Mouse (Mus musculus) kidney, postnatal 0 days (tissue): ENCODE measurements around the gene Adgrl3. TPM values are rescaled to one million over a fixed set of nuclear protein-coding genes. Genes with fewer than 3 reads are reported as not detected.

ENCODE experiments used
- ATAC-seq: fragments of 200-750 bp; cut with Nextera tagmentation; replicated peaks from 2 replicates; pipeline ENCODE4 v1.8.0; 2017; ENCODE audit warnings: low read depth, moderate number of reproducible peaks, moderate TSS enrichment, moderate library complexity; ENCODE audit not compliant: low FRiP score
- DNase-seq: peaks from one replicate; pipeline ENCODE4 v3.0.0-alpha.2; 2016; ENCODE audit warnings: low spot score
- H3K27ac ChIP-seq: fragments of 300-500 bp; sonication (generic); 2 replicates; pipeline ENCODE4 v1.5.1; 2014; ENCODE audit warnings: mild to moderate bottlenecking
- H3K27me3 ChIP-seq: fragments of 300-500 bp; sonication (generic); 2 replicates; pipeline ENCODE4 v1.6.1; 2014; ENCODE audit warnings: low read length, mixed read lengths; ENCODE audit not compliant: insufficient read depth
- H3K36me3 ChIP-seq: fragments of 300-500 bp; sonication (generic); 2 replicates; pipeline ENCODE4 v1.6.1; 2014; ENCODE audit warnings: low read length, mixed read lengths; ENCODE audit not compliant: insufficient read depth
- H3K4me1 ChIP-seq: fragments of 300-500 bp; sonication (generic); replicated peaks from 2 replicates; pipeline ENCODE4 v1.6.1; 2014; ENCODE audit warnings: antibody characterized with exemption, low read length, mixed read lengths; ENCODE audit not compliant: insufficient read depth
- H3K4me2 ChIP-seq: fragments of 300-500 bp; sonication (generic); 2 replicates; pipeline ENCODE4 v1.6.1; 2014; ENCODE audit warnings: mild to moderate bottlenecking, low read length, moderate library complexity, mixed read lengths
- H3K4me3 ChIP-seq: fragments of 300-500 bp; sonication (generic); replicated peaks from 2 replicates; pipeline ENCODE4 v1.5.1; 2014; ENCODE audit warnings: low read depth, low read length
- H3K9ac ChIP-seq: fragments of 300-500 bp; sonication (generic); 2 replicates; pipeline ENCODE4 v1.6.1; 2014; ENCODE audit warnings: low read depth, low read length
- H3K9me3 ChIP-seq: fragments of 300-500 bp; sonication (generic); replicated peaks from 2 replicates; pipeline ENCODE4 v1.6.1; 2016; ENCODE audit warnings: low read length, inconsistent platforms, mixed read lengths
- CTCF ChIP-seq: IDR thresholded peaks from 2 replicates; pipeline ENCODE4 v1.5.1; 2016; ENCODE audit warnings: antibody characterized with exemption, low read depth, mild to moderate bottlenecking, moderate library complexity
- WGBS: fragments of 180-500 bp; shearing (Covaris S2); extraction: QIAGEN DNeasy Blood & Tissue Kit; methylation state at CpG from one replicate; pipeline ENCODE4 v1.1.7; 2014; 5-methylcytosine and 5-hydroxymethylcytosine counted together
- polyA plus RNA-seq: library from polyadenylated mRNA; unstranded; fragments of >200 nt; fragmentation: Nextera tagmentation; extraction: Ambion mirVana; gene quantifications from 2 replicates; pipeline ENCODE4 v1.2.1, GENCODE M21; 2015

Gene Adgrl3
- polyA plus RNA-seq, 1 experiment from 2014 or later: 8.8 TPM

DNA sequence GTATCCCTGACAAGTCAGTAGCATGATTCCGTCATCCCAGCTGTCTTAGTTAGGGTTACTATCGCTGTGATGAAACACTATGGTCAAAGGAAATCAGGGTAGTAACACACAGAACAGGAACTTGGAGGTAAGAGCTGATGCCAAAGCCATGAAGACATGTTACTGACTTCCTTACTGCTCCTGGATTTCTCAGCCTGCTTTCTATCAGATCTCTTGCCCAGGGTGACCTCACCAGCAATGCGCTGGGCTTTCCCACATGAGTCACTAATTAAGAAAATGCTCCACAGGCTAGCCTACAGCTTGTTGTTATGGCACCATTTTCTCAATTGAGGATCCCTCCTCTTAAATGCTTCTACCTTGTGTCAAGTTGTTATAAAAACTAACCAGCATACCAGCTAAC, 481.1 kb downstream of the Adgrl3 start:
- H3K4me2 ChIP-seq: no peak overlapping the region
- H3K36me3 ChIP-seq: no peaks in the 10 kb centered on the region
- TF ChIP-seq CTCF: no peak
- no peak overlapping the region for H3K9ac ChIP-seq
- no peak overlapping the region for H3K4me3 ChIP-seq
- no peak overlapping the region for H3K27ac ChIP-seq
- DNase-seq (no peak), ATAC-seq (no peak)
- no peaks in the 10 kb centered on the region for H3K9me3 ChIP-seq
- H3K4me1 ChIP-seq: no peaks in the 10 kb centered on the region
- WGBS: 90% methylated on average over 3 of the region's 3 CpGs
- H3K27me3 ChIP-seq: no peaks in the 10 kb centered on the region

DNA sequence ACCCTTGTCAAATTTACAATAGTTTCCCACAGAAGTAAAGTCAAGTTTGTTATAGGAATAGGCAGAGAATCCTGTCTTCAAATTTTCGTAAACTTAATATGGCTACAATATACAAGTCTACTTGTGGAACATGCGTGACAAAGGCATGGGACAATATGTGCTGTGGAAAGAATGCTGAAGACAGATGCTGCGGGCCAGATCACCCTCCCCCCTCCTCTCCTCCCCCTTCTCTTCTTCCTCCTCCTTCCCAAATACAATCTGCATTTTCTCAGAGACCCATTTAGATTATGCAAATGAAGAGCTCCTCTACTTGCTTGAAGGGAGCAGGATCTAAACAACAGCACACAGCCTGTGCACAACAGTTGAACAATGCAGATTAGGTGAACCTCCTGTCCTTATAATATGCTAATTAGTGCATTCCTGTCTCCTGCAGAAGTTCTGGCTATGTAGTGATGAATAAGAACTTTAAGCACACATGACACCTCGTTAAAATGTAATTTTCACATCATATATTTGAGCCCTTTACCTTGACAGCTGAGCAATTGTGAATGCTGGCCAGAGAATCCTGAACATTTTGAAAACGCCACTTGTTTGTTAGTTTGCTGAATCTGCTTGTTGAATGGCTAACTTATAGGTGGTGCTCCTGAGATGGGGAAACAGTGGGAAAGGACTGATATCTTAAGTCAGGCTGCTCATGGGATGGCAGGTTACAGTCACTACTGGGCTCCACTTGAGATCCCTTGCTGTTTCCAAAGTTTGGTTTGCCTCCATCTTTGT, 499.0 kb downstream of the Adgrl3 start:
- Histone ChIP-seq H3K9ac (no peak overlapping the region), H3K27me3 (no peaks in the 10 kb centered on the region), H3K27ac (peak overlapping the region; percentile 36; the same call in 1 of the 2 replicates), H3K4me1 (no peaks in the 10 kb centered on the region), H3K9me3 (no peaks in the 10 kb centered on the region), H3K36me3 (no peaks in the 10 kb centered on the region), H3K4me3 (no peak overlapping the region), H3K4me2 (peak overlapping the region; percentile 23)
- WGBS: 60% methylated on average over 5 of the region's 5 CpGs
- ATAC-seq: no peak
- TF ChIP-seq CTCF: no peak
- DNase-seq: no peak

DNA sequence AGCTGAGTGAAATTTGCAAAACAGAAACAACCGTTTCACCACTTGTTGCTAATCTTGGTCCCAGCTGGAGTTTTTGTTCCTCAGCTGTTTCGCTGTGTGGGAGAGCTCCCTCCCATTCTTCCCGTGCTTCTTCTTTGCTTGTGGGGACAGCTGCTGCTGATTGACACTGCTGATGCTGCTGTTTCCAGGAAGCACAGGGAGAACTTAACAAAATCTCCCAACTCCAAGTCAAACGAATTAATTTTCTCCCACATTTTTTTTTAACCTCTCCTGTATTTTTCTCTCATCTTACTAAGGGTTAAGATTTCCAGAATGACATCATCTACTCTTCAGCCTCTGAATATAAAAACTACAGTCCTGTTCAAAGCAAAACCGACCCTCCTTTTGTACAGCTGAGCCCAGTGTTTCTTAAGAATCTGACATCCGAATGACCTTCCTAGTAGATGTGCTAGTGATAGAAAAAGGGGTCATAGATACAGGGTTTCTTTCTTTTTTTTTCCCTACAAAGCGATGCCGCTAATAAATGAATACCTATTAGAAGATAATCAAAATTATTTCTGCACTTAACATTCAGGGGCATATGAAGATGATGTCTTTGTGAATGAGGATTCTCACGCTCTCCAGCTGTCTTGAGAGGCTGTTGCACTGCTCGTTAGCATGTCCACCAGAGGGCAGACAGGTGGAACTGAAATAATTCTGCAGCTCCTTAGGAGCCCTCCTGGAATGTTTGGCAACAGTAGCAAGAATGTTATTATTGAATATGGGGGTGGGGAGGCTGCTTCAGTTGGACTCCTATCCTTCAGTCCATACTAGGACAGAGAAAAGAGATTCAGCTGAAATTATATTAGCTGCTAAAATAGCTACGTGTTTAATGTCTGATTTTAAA, 499.8 kb downstream of the Adgrl3 start:
- Histone ChIP-seq H3K36me3 (no peaks in the 10 kb centered on the region), H3K9ac (no peak overlapping the region), H3K4me1 (no peaks in the 10 kb centered on the region), H3K27me3 (no peaks in the 10 kb centered on the region), H3K27ac (peak overlapping the region; percentile 36; the same call in 1 of the 2 replicates), H3K4me2 (peak overlapping the region; percentile 23), H3K4me3 (no peak overlapping the region), H3K9me3 (no peaks in the 10 kb centered on the region)
- ATAC-seq (peak; percentile 66; the same call in 1 of the 2 replicates), DNase-seq (peak; percentile 69)
- WGBS: 31% methylated on average over 11 of the region's 11 CpGs
- peak; percentile 76 for TF ChIP-seq CTCF

DNA sequence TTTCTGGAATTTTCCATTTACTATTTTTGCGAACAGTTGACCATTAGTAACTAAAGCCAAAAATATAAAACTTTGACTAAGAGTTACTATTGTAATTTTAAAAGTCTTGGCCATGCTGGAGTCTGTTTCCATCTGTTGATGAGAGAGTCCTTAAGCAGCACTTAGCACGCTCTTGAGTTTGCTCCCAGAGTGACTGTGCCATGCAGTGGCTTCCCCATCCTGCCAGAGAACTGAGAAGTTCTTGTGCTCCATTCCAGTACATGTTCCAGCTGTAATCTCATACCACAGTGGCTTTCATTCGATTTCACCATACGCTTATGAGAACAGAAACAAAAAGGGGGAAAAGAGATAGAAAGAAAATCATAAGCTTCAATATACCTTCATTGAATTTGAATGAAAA, 502.8 kb downstream of the Adgrl3 start:
- H3K27ac ChIP-seq: no peak overlapping the region
- no peak overlapping the region for H3K4me2 ChIP-seq
- no peak overlapping the region for H3K4me3 ChIP-seq
- no peaks in the 10 kb centered on the region for H3K36me3 ChIP-seq
- WGBS: 89% methylated on average over 4 of the region's 4 CpGs
- DNase-seq: no peak
- no peaks in the 10 kb centered on the region for H3K27me3 ChIP-seq
- no peaks in the 10 kb centered on the region for H3K4me1 ChIP-seq
- no peaks in the 10 kb centered on the region for H3K9me3 ChIP-seq
- no peak for TF ChIP-seq CTCF
- H3K9ac ChIP-seq: no peak overlapping the region
- ATAC-seq: no peak

DNA sequence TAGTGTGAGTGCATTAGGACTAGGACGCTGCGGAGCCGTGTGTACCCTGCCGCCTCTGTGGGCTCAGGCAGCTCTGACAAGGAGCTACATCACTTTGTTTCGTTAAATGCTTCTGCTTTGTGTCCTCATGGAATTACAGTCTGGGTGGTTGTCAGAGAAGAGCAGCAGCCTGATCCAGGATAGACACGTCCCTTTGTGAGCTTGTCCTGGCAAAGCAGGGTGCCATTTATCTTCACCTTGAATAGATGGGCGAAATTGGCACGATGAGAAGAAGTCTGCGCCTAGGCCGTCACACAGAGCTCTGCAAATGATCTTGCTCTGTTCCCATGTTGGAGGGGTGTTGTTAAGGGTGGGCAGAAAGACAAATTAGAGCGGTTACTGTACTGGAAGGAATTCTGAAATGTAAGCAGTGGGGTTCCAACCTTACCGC, 504.6 kb downstream of the Adgrl3 start:
- H3K27ac ChIP-seq: no peak overlapping the region
- WGBS: 93% methylated on average over 12 of the region's 12 CpGs
- H3K4me3 ChIP-seq: no peak overlapping the region
- no peak overlapping the region for H3K4me2 ChIP-seq
- no peak for TF ChIP-seq CTCF
- H3K36me3 ChIP-seq: no peaks in the 10 kb centered on the region
- H3K9me3 ChIP-seq: no peaks in the 10 kb centered on the region
- H3K4me1 ChIP-seq: no peaks in the 10 kb centered on the region
- no peak for DNase-seq
- no peaks in the 10 kb centered on the region for H3K27me3 ChIP-seq
- H3K9ac ChIP-seq: no peak overlapping the region
- ATAC-seq: no peak

DNA sequence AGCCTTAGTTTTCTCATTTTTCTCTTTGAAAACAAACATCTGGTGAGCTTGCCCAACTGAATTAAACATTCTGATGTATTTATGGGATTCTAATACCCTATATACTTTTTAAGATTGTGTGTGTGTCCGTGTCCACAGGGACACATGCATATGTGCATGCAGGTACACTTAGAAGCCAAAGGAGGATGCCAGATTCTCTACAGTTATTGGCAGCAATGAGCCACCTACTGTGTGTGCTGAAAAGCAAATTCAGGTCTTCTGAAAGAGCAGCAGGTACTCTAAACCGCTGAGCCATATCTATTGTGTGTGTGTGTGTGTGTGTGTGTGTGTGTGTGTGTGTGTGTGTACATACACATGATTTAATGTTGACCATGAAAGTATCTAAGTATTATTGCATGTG, 505.4 kb downstream of the Adgrl3 start:
- ATAC-seq: no peak
- no peaks in the 10 kb centered on the region for H3K36me3 ChIP-seq
- no peaks in the 10 kb centered on the region for H3K9me3 ChIP-seq
- 91% methylated on average over 2 of the region's 2 CpGs for WGBS
- H3K4me1 ChIP-seq: no peaks in the 10 kb centered on the region
- no peak overlapping the region for H3K4me2 ChIP-seq
- no peak for DNase-seq
- no peak for TF ChIP-seq CTCF
- no peak overlapping the region for H3K9ac ChIP-seq
- no peaks in the 10 kb centered on the region for H3K27me3 ChIP-seq
- H3K4me3 ChIP-seq: no peak overlapping the region
- no peak overlapping the region for H3K27ac ChIP-seq
